Mouse (Mus musculus) heart, embryonic 13.5 days (tissue): ENCODE results near the gene Gm36210. TPM values are rescaled to one million over a fixed set of nuclear protein-coding genes. Genes with fewer than 3 reads are reported as not detected.

Experiments
- ATAC-seq: fragments of 200-750 bp; cut with Nextera tagmentation; 2 replicates; pipeline ENCODE4 v1.8.0; 2017; ENCODE audit warnings: moderate TSS enrichment; ENCODE audit not compliant: insufficient number of reproducible peaks, low FRiP score, low TSS enrichment; ENCODE audit errors: extremely low read depth
- H3K27ac ChIP-seq: fragments of 300-500 bp; sonication (generic); replicated peaks from 2 replicates; pipeline ENCODE4 v1.5.1; 2015; ENCODE audit warnings: moderate library complexity, mild to moderate bottlenecking, inconsistent platforms
- H3K27me3 ChIP-seq: fragments of 300-500 bp; sonication (generic); replicated peaks from 2 replicates; pipeline ENCODE4 v1.6.1; 2015; ENCODE audit warnings: mild to moderate bottlenecking, inconsistent platforms
- H3K36me3 ChIP-seq: fragments of 300-500 bp; sonication (generic); 2 replicates; pipeline ENCODE4 v1.6.1; 2015; ENCODE audit warnings: mild to moderate bottlenecking, inconsistent platforms
- H3K4me1 ChIP-seq: fragments of 300-500 bp; sonication (generic); 2 replicates; pipeline ENCODE4 v1.6.1; 2015; ENCODE audit warnings: inconsistent platforms
- H3K4me2 ChIP-seq: fragments of 300-500 bp; sonication (generic); 2 replicates; pipeline ENCODE4 v1.6.1; 2015; ENCODE audit warnings: inconsistent platforms, mild to moderate bottlenecking, moderate library complexity
- H3K4me3 ChIP-seq: fragments of 300-500 bp; sonication (generic); 2 replicates; pipeline ENCODE4 v1.5.1; 2015; ENCODE audit warnings: moderate library complexity, mild to moderate bottlenecking, inconsistent platforms
- H3K9ac ChIP-seq: fragments of 300-500 bp; sonication (generic); 2 replicates; pipeline ENCODE4 v1.6.1; 2015; ENCODE audit warnings: inconsistent platforms, mild to moderate bottlenecking, moderate library complexity
- H3K9me3 ChIP-seq: fragments of 300-500 bp; sonication (generic); 2 replicates; pipeline ENCODE4 v1.6.1; 2016; ENCODE audit warnings: inconsistent platforms
- WGBS: fragments of 180-500 bp; shearing (Covaris S2); methylation state at CpG from one replicate; pipeline ENCODE4 v1.1.7; 2015; ENCODE audit warnings: mixed read lengths; 5-methylcytosine and 5-hydroxymethylcytosine counted together
- polyA plus RNA-seq: library from polyadenylated mRNA; unstranded; fragments of >200 nt; fragmentation: Nextera tagmentation; extraction: Ambion mirVana; gene quantifications from 2 replicates; pipeline ENCODE4 v1.2.1, GENCODE M21; 2015

Gm36210 gene
- 0.27 TPM in 1 of 2 replicates, not detected in the other for polyA plus RNA-seq

GRCm38 (mm10) chr7:4906466-4906950 is at the start of gene Gm36210:
Gene Gm36210 (minus strand): TSS chr7:4906516.
- no peaks in the 10 kb centered on the region for H3K9me3 ChIP-seq
- H3K4me2 ChIP-seq = no peak within 1 kb of the TSS
- WGBS = 34% methylated on average over 10 of the region's 10 CpGs
- 0 out of 2 replicates have a peak within 1 kb of the TSS, but pooled peaks have one; percentile 24 for H3K9ac ChIP-seq
- H3K4me1 ChIP-seq = peaks cover 9% of the 10 kb centered on the region; the same call in 1 of the 2 replicates
- H3K4me3 ChIP-seq = no peak within 1 kb of the TSS
- no peaks in the 10 kb centered on the region for H3K27me3 ChIP-seq
- H3K36me3 ChIP-seq = no peaks in the 10 kb centered on the region
- H3K27ac ChIP-seq = no peak within 1 kb of the TSS
- no peak for ATAC-seq

- peak overlapping the region; percentile 11; the same call in 1 of the 2 replicates for H3K4me2 ChIP-seq
- no peaks in the 10 kb centered on the region for H3K36me3 ChIP-seq
- H3K9me3 ChIP-seq = no peaks in the 10 kb centered on the region
- H3K27ac ChIP-seq = peak overlapping the region; percentile 81
- peaks cover 24% of the 10 kb centered on the region for H3K4me1 ChIP-seq
- H3K4me3 ChIP-seq = no peak overlapping the region
- peak overlapping the region; percentile 59; the same call in 1 of the 2 replicates for H3K9ac ChIP-seq
- WGBS = 16% methylated on average over 10 of the region's 10 CpGs
- peak; percentile 68; the same call in 1 of the 2 replicates for ATAC-seq
- H3K27me3 ChIP-seq = no peaks in the 10 kb centered on the region
Measured at GRCm38 (mm10) chr7:4953815-4954445, 47.6 kb upstream of the Gm36210 start.

DNA sequence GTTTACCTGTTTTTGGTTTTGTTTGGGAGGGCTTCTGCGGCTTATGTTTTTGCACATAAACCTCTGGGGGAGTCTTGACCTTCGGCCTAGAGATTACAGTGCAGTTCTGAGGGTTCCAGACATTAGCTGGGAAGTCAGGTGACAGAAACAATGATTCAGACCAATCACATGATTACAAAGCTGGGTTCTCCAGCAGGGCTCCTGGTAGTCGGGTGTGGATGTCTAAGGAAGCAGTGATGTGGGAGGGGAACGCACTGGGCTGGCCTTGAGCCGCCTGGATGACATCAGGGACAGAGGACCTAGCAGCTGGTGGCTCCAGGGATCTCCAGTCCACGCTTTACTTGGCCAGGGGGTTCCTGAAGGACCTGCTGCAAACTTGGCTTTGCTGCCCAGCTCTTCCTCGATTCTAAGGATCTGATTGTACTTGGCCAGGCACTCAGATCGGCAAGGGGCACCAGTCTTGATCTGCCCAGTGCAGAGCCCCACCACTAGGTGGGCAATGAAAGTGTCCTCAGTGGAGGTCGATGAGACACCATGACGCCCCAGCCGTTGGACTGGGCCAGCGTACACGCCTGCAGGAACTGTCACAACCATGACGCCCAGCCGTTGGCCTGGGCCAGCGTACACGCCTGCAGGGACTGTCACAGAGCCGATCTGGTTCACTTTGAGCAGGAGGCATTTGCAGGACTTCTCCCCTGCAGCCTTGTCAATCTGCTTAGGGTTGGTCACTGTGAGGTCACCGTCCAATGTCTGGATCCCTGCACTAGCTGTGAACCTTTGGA is 44.4 kb upstream of the Gm36210 start:
- Histone ChIP-seq H3K4me2 (no peak overlapping the region), H3K4me1 (peaks cover 25% of the 10 kb centered on the region), H3K9ac (no peak overlapping the region), H3K9me3 (no peaks in the 10 kb centered on the region), H3K4me3 (no peak overlapping the region), H3K36me3 (no peaks in the 10 kb centered on the region), H3K27ac (no peak overlapping the region), H3K27me3 (0 out of 2 replicates have a peak, but pooled peaks cover 3% of the 10 kb centered on the region)
- ATAC-seq = no peak
- WGBS = 74% methylated on average over 19 of the region's 19 CpGs

DNA sequence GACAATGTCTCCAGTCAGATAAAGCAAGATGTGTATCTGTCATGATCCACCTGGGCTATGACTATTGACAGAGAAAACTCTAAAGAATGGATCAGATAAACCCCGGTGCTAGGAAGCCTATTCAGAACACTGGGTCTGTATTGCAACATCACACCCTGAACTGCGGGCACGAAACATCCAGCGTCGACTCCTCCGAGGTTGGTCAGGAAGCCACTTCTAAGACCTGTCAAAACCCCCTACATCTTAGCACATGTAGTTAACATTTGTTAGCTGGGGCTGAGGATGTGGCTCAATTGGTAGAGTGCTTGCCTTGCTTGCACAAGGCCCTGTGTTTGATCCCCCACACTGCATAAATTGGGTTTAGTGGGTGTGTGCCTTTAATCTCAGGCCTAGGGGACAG is 42.1 kb upstream of the Gm36210 start:
- ATAC-seq = no peak
- Histone ChIP-seq H3K4me3 (no peak overlapping the region), H3K27me3 (0 out of 2 replicates have a peak, but pooled peaks cover 3% of the 10 kb centered on the region), H3K4me2 (no peak overlapping the region), H3K36me3 (no peaks in the 10 kb centered on the region), H3K4me1 (peaks cover 15% of the 10 kb centered on the region), H3K27ac (no peak overlapping the region), H3K9ac (no peak overlapping the region), H3K9me3 (no peaks in the 10 kb centered on the region)
- WGBS = 44% methylated on average over 6 of the region's 6 CpGs

DNA sequence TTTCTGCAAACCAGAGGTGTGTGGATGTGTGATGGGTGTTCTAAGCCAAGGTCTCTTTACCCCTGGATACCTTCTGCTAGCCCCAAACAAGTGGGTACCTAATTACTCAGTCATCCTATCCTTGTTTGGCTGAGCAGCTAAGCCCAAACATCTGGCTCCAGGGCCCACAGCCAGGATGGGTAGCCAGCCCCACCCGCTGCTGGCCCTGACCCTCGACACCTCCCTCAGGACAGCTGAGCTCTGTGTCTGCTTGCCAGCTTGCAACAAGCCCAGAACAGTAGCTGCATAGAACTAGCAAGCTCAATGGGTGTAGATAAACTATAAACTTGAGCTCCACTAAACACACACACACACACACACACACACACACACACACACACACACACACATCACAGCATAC is 41.5 kb upstream of the Gm36210 start:
- Histone ChIP-seq H3K4me2 (no peak overlapping the region), H3K36me3 (no peaks in the 10 kb centered on the region), H3K4me1 (peaks cover 11% of the 10 kb centered on the region), H3K27me3 (0 out of 2 replicates have a peak, but pooled peaks cover 3% of the 10 kb centered on the region), H3K4me3 (no peak overlapping the region), H3K27ac (no peak overlapping the region), H3K9me3 (no peaks in the 10 kb centered on the region), H3K9ac (no peak overlapping the region)
- WGBS = 52% methylated on average over 2 of the region's 2 CpGs
- no peak for ATAC-seq

- 12% methylated on average over 15 of the region's 15 CpGs for WGBS
- Histone ChIP-seq H3K9me3 (no peaks in the 10 kb centered on the region), H3K27ac (no peak overlapping the region), H3K27me3 (peaks cover 9% of the 10 kb centered on the region; the same call in 1 of the 2 replicates), H3K36me3 (no peaks in the 10 kb centered on the region), H3K4me2 (peak overlapping the region; percentile 67), H3K4me3 (peak overlapping the region; percentile 45), H3K4me1 (0 out of 2 replicates have a peak, but pooled peaks cover 3% of the 10 kb centered on the region), H3K9ac (peak overlapping the region; percentile 67)
- ATAC-seq = peak; percentile 64
Measured at GRCm38 (mm10) chr7:4943223-4943815, 37.0 kb upstream of the Gm36210 start.

DNA sequence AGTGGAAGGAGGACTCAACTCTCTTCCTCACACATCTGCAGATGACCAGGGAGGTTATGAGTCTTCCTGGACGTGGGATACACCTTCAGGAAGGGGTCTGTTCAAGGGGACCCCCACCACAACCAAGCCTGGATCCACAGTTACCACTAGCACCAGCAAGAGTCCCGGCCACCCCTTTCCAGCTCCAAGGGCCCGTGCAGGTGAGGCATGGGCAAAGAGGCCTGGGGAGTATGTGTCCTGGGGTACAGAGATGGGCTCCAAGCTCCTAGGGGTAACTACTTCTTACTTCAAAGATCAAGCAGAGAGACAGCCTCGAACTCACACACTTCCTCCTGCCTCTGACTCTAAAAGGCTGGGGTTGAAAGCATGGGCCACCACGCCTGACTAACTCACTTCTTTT is 36.4 kb upstream of the Gm36210 start:
- Histone ChIP-seq H3K27ac (no peak overlapping the region), H3K4me2 (no peak overlapping the region), H3K36me3 (no peaks in the 10 kb centered on the region), H3K4me3 (no peak overlapping the region), H3K4me1 (0 out of 2 replicates have a peak, but pooled peaks cover 3% of the 10 kb centered on the region), H3K9me3 (no peaks in the 10 kb centered on the region), H3K9ac (no peak overlapping the region), H3K27me3 (peaks cover 9% of the 10 kb centered on the region; the same call in 1 of the 2 replicates)
- ATAC-seq = no peak
- 44% methylated on average over 5 of the region's 5 CpGs for WGBS

DNA sequence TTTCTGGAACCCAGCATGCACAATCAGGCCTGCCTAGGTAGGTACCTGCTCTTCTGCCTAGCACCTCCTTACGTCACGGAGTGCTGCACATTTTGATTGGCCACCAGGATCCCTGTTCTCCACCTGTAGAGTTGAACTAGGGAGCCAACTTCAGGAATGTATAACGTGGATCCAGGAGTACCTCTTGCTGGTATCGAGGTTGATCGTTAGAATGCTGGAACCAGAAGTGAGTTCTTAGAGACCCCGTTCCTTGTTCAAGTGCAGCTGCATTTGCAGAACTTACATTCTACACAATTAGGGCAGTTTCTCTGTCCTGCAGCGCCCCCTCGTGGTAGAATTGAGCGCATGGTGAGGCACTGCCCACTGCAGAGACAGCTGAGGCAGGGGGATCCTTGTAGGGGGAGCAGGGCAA is 33.8 kb upstream of the Gm36210 start:
- Histone ChIP-seq H3K36me3 (no peaks in the 10 kb centered on the region), H3K27me3 (peaks cover 6% of the 10 kb centered on the region; the same call in 1 of the 2 replicates), H3K4me3 (no peak overlapping the region), H3K4me1 (0 out of 2 replicates have a peak, but pooled peaks cover 3% of the 10 kb centered on the region), H3K9ac (no peak overlapping the region), H3K27ac (no peak overlapping the region), H3K9me3 (no peaks in the 10 kb centered on the region), H3K4me2 (no peak overlapping the region)
- WGBS = 18% methylated on average over 9 of the region's 9 CpGs
- no peak for ATAC-seq

- H3K27me3 ChIP-seq = peaks cover 6% of the 10 kb centered on the region; the same call in 1 of the 2 replicates
- H3K9me3 ChIP-seq = no peaks in the 10 kb centered on the region
- no peak overlapping the region for H3K27ac ChIP-seq
- no peaks in the 10 kb centered on the region for H3K36me3 ChIP-seq
- H3K4me2 ChIP-seq = no peak overlapping the region
- 0 out of 2 replicates have a peak, but pooled peaks cover 2% of the 10 kb centered on the region for H3K4me1 ChIP-seq
- ATAC-seq = no peak
- no peak overlapping the region for H3K4me3 ChIP-seq
- H3K9ac ChIP-seq = no peak overlapping the region
- WGBS = 35% methylated on average over 2 of the region's 2 CpGs
Measured at GRCm38 (mm10) chr7:4938456-4938855, 32.1 kb upstream of the Gm36210 start.

- H3K27me3 ChIP-seq = peaks cover under 1% of the 10 kb centered on the region; the same call in 1 of the 2 replicates
- no peak overlapping the region for H3K9ac ChIP-seq
- no peaks in the 10 kb centered on the region for H3K9me3 ChIP-seq
- no peaks in the 10 kb centered on the region for H3K4me1 ChIP-seq
- no peak overlapping the region for H3K4me3 ChIP-seq
- no peak overlapping the region for H3K27ac ChIP-seq
- no peak overlapping the region for H3K4me2 ChIP-seq
- H3K36me3 ChIP-seq = no peaks in the 10 kb centered on the region
- ATAC-seq = no peak
- WGBS = 79% methylated on average over 10 of the region's 11 CpGs
Measured at GRCm38 (mm10) chr7:4937392-4937791, 31.1 kb upstream of the Gm36210 start.

DNA sequence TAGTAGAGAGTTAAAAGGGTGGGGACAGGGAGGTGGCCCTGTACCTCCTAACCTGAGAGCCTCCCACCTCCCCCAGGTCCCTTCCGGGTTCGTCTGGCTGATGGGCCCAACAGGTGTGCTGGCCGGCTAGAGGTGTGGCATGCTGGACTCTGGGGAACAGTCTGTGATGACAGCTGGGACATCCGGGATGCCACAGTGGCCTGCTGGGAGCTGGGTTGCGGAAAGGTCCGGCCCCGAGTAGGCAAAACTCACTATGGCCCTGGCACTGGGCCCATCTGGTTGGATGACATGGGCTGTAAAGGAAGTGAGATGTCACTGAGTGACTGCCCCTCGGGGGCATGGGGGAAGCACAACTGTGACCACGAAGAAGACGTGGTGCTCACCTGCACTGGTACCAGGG is 30.5 kb upstream of the Gm36210 start:
- Histone ChIP-seq H3K9me3 (no peaks in the 10 kb centered on the region), H3K27ac (no peak overlapping the region), H3K4me2 (no peak overlapping the region), H3K4me3 (no peak overlapping the region), H3K9ac (no peak overlapping the region), H3K4me1 (no peaks in the 10 kb centered on the region), H3K36me3 (no peaks in the 10 kb centered on the region), H3K27me3 (no peaks in the 10 kb centered on the region; the same call in 1 of the 2 replicates)
- whole genome bisulfite sequencing = 74% methylated on average over 10 of the region's 10 CpGs
- ATAC-seq = no peak
